Mouse (Mus musculus): ENCODE results near the gene Camk2n2.
"Not testable (repeated sequence)": the region's sequence is repeated elsewhere in the genome, so short reads cannot be mapped to it uniquely, and the experiment has no call there.

Camk2n2 gene

GRCm38 (mm10) chr16:20621191-20621990, at the start of gene Camk2n2:
Camk2n2 (minus strand) TSS chr16:20621287.
- peak; percentile 79 for DNase-seq (ENCODE audit: low read depth, low spot score)

- no peak for DNase-seq (ENCODE audit: low read depth, low spot score)
These were observed 49.2 kb upstream of the Camk2n2 start for GRCm38 (mm10) chr16:20670291-20670690.

GRCm38 (mm10) chr16:20668013-20668412, 46.9 kb upstream of the Camk2n2 start, which contains the start of gene Eif4g1:
Eif4g1 (plus strand) TSS chr16:20668313.
- DNase-seq (ENCODE audit: low read depth, low spot score), result not testable (repeated sequence)

DNA sequence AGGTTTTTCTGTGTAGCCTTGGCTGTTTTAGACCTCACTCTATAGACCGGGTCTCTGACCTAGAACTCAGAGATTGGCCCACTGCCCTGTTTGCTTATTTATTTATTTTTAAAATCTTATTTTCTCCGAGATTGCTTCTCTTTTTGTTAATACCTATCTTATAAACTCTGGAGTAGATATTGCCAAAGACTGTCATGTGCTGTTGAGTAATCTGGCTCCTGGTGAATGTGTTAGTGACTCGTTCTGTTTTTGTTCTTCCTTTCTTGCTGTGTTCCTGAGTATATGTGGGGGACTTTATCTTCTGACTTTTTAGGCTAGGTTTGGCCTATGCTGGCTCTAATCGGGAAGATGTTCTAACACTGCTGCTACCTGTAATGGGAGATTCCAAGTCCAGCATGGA, 36.6 kb upstream of the Camk2n2 start:
- DNase-seq (ENCODE audit: low read depth, low spot score), result no peak

DNA sequence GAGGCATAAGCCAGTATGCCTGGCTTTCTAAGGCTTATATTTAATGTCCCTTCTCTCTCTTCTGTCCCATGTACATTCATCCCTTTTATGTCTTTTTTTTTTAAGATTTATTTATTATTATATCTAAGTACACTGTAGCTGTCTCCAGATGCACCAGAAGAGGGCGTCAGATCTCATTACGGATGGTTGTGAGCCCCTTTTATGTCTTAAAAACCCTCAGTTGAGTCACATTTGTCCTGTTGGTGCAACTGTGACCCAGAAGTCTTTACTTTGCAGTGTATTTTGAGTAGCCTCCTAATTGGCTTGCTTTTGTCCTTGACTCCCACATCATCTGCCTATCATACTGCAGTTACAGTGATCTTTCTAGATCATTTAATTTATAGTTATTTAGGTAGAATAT, 32.2 kb upstream of the Camk2n2 start:
- no peak for DNase-seq (ENCODE audit: low read depth, low spot score)

- no peak for DNase-seq (ENCODE audit: low read depth, low spot score)
These were observed 30.8 kb upstream of the Camk2n2 start for GRCm38 (mm10) chr16:20651947-20652310.

DNA sequence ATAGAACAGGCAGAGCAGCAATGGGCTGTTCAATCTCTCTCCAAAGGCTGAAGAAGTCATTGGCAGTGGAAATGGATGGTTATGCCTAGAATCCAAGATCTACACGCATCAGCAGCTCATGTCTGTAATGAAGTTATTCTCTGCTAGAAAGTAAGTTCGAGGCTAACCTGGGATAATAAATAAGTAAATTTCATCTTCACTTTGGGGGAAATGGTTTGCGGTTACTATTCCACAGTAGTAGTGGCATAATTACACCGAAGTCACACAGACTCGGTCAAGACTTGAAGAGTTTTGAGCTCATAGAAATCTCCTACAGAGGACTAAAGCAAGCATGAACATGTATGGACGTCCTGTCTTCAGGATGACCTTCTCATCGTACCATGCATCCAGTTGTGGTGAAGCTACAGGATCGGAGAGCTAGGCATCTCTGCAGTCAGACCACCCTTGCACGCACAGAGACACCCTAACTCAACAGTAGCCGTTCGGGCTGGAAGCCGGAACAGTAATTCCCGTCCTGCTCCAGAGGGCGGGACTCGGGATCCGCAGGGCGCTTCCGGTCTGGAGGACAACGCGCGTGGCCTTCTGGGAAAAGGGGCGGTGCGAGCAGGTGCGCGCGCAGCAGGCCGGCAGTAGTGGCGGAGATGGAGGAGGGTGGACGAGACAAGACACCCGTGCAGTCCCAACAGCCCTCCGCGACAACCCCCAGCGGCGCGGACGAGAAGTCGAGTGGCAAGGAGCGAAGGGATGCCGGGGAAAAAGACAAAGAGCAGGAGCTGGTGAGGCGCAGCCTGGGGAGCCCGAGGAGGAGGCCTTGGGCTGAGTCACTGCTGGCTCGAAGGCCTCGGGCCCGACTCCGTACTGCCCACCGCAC, 30.2 kb upstream of the Camk2n2 start, which contains the start of gene Psmd2:
TSS of gene Psmd2 (plus strand) at position 577 of the 871 bp plus-strand sequence.
- DNase-seq (ENCODE audit: low read depth, low spot score), result peak; percentile 97

GRCm38 (mm10) chr16:20643911-20644310, 22.8 kb upstream of the Camk2n2 start:
- no peak for DNase-seq (ENCODE audit: low read depth, low spot score)

- DNase-seq (ENCODE audit: low read depth, low spot score), result peak; percentile 79
These were observed 21.1 kb upstream of the Camk2n2 start for GRCm38 (mm10) chr16:20642161-20642560.

DNA sequence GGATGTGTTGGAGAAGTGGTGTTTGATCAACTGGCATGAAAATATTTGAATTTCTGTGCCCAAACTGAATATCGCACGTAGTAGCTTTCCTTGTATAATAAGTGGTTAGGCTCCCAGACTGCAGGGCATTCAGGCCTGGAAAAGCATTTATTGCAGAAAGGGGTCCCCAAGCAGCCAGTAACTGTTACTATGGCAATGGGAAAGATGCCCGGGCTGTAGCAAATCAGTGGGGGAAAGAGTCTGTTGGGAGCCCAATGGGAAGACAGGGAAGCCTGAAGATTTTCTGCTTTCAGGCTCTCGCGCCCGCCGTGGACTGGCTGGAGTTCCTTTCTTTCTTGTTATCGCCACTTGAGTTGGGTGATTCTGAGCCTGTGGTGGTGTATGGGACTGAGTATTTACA, 17.3 kb upstream of the Camk2n2 start:
- peak; percentile 68 for DNase-seq (ENCODE audit: low read depth, low spot score)

DNA sequence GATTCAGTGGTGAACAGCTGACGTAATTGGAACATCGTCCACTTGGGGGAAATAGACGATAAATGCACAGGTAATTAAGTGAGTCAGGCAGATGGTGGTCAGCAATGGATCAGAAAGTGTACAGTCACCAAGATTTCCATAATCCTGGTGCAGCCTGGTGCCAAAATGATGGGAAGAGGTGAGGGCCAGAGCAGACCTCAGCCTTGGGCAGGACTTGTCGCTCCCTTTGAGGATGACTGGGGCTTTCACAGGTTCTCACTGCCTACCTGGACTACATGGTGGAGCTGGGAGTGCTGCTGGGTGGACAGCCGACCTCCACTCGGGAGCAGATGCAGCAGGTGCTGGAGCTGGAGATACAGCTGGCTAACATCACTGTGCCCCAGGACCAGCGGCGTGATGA, 16.3 kb upstream of the Camk2n2 start:
- no peak for DNase-seq (ENCODE audit: low read depth, low spot score)

DNA sequence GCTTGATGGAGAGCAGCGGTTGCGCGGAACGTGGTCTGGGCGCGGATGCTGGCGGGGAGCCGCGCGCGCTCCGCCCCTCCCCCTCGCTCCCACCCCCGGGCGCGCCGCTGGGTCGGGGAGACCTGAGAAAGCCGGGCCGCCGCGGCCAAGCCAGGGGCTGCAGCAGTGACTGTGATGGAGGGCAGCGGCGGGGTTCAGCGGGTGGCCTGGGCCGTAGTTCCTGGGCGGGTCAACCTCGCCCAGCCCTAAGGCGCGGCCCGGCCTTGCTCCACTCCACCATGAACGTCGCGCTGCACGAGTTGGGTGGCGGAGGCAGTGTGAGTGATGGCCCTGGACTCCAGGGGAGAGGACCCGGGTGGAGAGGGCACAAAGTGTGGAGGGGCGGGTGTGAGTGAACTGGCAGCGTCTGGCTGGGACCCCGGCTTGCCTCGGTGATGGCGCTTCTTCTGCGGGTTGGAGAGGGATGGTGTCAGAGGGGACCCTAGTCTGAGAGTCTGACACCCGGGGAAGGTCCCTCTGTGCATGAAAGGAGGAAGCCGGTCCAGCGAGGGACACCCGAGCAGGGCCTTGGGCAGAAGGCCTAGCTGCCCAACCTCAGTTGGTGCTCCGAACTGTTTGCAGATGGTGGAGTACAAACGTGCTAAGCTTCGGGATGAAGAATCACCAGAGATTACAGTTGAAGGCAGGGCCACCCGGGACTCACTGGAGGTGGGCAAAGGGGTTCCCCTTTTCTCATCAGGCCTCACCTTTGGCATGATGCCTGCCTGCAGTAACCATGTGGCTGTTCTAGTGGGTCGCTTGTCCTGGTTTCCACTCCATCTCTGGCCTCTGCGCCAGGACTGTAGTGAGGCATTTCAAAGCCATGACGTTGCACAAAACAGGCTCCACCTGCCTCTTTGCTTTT, 8.9 kb upstream of the Camk2n2 start, which contains the start of gene Ece2:
TSS of gene Ece2 (plus strand) at position 98 of the 904 bp plus-strand sequence.
- DNase-seq (ENCODE audit: low read depth, low spot score), result peak; percentile 76

DNA sequence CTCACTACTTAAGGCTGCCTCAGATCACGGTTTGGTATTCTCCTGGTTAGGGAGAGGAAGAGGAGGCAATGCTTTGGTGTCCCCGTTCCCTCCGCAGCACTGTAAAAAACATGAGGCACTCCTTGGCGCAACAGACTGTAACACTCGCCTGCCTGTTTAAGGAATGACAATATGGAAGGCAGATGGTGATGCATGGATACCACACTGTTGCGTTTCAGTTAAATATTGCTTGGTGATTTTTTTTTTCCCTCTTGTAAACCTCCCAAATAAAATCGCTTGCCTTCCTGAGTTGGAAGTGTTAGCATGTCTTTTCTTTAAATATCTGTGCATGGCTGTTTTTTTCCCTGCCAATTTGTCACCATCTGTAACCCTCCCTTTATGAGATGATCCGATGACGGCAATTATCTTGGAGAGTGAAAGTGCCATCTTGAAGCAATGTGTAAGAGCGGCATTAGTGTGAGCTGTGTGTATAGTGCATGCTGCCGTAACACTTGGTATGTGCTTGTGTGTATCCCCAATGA, 7.8 kb upstream of the Camk2n2 start:
- peak; percentile 84 for DNase-seq (ENCODE audit: low read depth, low spot score)

- DNase-seq (ENCODE audit: low read depth, low spot score), result peak; percentile 16
These were observed 2.1 kb upstream of the Camk2n2 start for GRCm38 (mm10) chr16:20623211-20623610.

GRCm38 (mm10) chr16:20621991-20622685, 1.1 kb upstream of the Camk2n2 start:
- DNase-seq (ENCODE audit: low read depth, low spot score), result peak; percentile 91

- DNase-seq (ENCODE audit: low read depth, low spot score), result peak; percentile 11
These were observed 316 bp downstream of the Camk2n2 start for GRCm38 (mm10) chr16:20620751-20621190.

DNA sequence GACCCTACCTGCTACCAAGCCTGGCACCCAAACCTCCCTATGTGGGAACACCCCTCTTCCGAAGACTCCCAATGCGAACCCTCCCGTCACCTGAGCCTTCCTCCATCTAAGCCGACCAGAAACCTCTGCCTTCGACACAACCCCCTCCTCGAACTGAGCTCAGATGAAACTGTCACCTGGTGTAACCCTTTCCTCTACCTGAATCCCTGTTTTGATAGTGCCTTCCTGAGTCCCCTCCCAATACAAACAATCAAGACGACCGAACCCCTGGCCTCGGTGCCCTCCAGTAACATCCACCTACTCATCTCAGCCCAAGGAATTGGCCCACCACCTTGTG, 720 bp downstream of the Camk2n2 start:
- peak; percentile 22 for DNase-seq (ENCODE audit: low read depth, low spot score)

DNA sequence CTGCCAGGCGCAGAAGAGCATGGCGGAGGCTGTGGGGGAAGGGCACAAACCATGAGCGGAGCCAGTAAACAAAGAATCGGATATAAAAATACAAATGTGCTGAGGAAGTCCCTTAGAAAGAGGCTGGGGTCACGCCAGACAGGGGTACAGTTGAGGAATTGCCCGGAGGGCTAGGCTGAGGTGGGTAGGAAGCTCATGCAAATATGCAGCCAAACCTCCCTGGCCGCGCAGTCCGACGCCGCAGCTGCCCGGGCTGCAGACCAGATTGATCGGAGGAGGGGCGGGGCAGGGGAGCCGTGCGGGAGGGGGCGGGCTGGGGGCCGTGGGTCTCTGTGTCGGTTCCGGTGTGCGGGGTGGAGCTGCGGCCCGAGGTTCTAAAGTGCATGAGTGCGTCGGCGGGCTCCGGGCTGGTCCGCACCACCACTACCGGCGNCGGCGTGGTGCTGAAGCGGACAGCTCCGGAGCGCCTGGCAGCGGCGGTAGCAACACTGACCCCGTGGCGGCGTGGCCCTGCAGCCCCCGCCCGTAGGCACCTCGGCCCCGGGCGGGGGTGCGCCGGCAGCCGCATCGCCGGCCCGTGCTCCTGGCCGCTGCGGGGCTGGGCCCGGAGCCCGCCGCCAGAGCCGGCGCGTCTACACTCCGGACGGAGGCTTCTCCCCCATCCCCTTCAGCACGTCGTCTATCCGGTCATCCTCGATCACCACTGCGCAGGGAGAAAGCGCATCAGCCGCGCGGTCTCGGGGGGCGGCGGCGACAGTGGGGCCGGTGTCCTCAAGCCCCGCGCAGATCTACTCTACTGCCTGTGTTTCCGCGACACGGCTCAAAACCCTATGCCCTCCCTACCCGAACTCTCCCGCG, 1.3 kb downstream of the Camk2n2 start:
- peak; percentile 20 for DNase-seq (ENCODE audit: low read depth, low spot score)
